Mouse (Mus musculus): Measurements from ENCODE around the gene Uggt1.

DNA sequence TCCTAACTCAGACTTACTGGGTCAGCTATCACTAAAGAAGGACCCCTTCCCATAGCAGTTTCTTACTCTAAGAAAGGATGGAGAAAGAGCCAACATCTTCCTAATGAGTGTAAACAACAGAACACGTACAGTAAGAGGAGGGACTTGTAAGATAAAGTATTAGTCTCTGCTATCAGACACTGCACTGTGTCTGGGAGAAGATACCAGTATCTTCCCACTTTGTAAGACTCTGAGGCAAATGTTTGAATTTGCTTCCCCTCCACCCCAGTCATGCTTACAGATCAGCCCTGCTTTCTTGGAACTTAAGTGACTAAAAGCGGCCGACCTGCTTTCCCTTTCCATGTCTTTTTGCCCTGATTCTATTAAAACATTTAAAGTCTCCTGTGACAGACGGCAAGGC is 30.2 kb downstream of the Uggt1 start:
- no peak for TF ChIP-seq POLR2A (IDR thresholded peaks at IDR 0.05; ENCODE audit: insufficient read depth, low read length)
- no peak for TF ChIP-seq CTCF (IDR thresholded peaks at IDR 0.05; ENCODE audit: low read depth, low read length)
